Mouse (Mus musculus) limb, embryonic 10.5 days (tissue): ENCODE data around the gene Cog6. TPM values are rescaled to one million over a fixed set of nuclear protein-coding genes. Genes with fewer than 3 reads are reported as not detected.
A peak's percentile ranks its signal among the peaks of the same experiment; 100 is the strongest.
"Not testable (repeated sequence)": the region's sequence is repeated elsewhere in the genome, so short reads cannot be mapped to it uniquely, and the experiment has no call there.

Experiments used
- DNase-seq: peaks from one replicate; pipeline ENCODE4 v3.0.0-alpha.2; 2017; ENCODE audit warnings: low spot score
- H3K27ac ChIP-seq: fragments of 300-500 bp; sonication (generic); 2 replicates; pipeline ENCODE4 v1.5.1; 2016; ENCODE audit warnings: mild to moderate bottlenecking
- H3K27me3 ChIP-seq: fragments of 300-500 bp; sonication (generic); 2 replicates; pipeline ENCODE4 v1.6.1; 2016; ENCODE audit warnings: low read depth, mild to moderate bottlenecking; ENCODE audit not compliant: poor library complexity, severe bottlenecking
- H3K36me3 ChIP-seq: fragments of 300-500 bp; sonication (generic); 2 replicates; pipeline ENCODE4 v1.6.1; 2016; ENCODE audit warnings: mild to moderate bottlenecking, moderate library complexity
- H3K4me1 ChIP-seq: fragments of 300-500 bp; sonication (generic); 2 replicates; pipeline ENCODE4 v1.6.1; 2016
- H3K4me3 ChIP-seq: fragments of 300-500 bp; sonication (generic); 2 replicates; pipeline ENCODE4 v1.5.1; 2016; ENCODE audit warnings: mild to moderate bottlenecking, moderate library complexity
- H3K9me3 ChIP-seq: fragments of 300-500 bp; sonication (generic); replicated peaks from 2 replicates; pipeline ENCODE4 v1.6.1; 2016; ENCODE audit warnings: mild to moderate bottlenecking
- WGBS: fragments of 180-500 bp; shearing (Covaris S2); methylation state at CpG from one replicate; pipeline ENCODE4 v1.1.7; 2016; 5-methylcytosine and 5-hydroxymethylcytosine counted together
- polyA plus RNA-seq: library from polyadenylated mRNA; unstranded; fragments of >200 nt; fragmentation: Nextera tagmentation; extraction: Ambion mirVana; gene quantifications from 2 replicates; pipeline ENCODE4 v1.2.1, GENCODE M21; 2016

Cog6 gene
- polyA plus RNA-seq, 1 experiment from 2014 or later = 46.3 TPM

DNA sequence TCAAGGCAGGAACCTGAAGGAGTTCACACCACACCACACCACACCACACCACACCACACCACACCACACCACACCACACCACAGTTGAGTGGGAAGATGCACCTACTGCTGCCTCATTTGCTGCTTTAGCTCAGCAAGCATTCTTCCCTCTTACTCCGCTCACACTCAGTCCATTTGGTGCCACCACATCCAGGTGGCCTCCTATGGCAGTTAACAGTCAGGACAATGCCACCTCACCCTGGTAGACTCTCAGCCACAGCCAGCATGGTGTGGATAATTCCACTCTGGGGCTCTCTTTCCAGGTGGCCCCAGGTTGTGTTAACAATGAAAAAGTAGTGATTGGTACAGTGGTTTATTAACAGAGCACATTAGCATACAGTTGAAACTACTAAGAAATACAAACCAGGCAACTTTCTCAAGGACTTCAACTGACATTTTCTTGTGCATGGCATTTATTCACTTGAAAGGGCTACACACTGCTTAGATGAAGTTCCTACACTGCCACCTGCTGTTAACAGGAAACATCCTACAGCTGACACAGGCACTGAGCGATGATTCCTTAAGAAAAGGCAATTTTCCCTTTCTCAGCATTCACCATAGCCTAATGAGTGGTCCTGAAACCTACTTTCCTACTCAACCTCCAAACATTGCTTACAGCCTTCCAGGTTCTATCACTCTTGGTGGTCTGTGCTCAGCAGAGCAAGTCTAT, 12.5 kb downstream of the Cog6 start:
- H3K36me3 ChIP-seq = peaks cover 67% of the 10 kb centered on the region

DNA sequence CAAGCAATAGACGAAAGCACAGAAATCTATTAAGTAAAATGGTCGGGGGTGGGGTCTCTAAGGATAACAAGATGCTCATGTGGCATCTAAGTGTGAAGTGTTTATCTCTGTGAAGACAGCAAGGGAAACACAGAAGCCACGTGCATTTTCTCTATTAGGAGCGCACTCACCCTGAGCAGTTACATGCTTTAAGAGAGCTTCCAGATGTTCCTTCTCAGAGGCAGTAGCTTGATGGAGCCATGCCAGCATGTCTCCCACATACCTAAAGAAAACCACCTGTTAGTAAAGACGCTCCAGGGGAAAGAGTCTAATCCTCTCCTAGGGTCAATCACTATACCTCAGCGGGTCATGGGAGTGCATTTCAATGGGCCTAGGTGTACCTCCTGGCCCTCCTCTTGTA, 15.0 kb downstream of the Cog6 start:
- Histone ChIP-seq H3K4me3 (no peak overlapping the region), H3K36me3 (peaks cover 61% of the 10 kb centered on the region), H3K9me3 (no peaks in the 10 kb centered on the region), H3K27ac (no peak overlapping the region), H3K27me3 (no peaks in the 10 kb centered on the region), H3K4me1 (peaks cover 21% of the 10 kb centered on the region)
- 73% methylated on average over 6 of the region's 6 CpGs for WGBS
- no peak for DNase-seq

More for the DNA sequence above, 12.5 kb downstream of the Cog6 start:
- no peaks in the 10 kb centered on the region for H3K9me3 ChIP-seq
- no peak overlapping the region for H3K27ac ChIP-seq
- peaks cover 6% of the 10 kb centered on the region for H3K4me1 ChIP-seq
- no peaks in the 10 kb centered on the region for H3K27me3 ChIP-seq
- H3K4me3 ChIP-seq = no peak overlapping the region
- 72% methylated on average over 2 of the region's 2 CpGs for WGBS
- DNase-seq = peak; percentile 26

DNA sequence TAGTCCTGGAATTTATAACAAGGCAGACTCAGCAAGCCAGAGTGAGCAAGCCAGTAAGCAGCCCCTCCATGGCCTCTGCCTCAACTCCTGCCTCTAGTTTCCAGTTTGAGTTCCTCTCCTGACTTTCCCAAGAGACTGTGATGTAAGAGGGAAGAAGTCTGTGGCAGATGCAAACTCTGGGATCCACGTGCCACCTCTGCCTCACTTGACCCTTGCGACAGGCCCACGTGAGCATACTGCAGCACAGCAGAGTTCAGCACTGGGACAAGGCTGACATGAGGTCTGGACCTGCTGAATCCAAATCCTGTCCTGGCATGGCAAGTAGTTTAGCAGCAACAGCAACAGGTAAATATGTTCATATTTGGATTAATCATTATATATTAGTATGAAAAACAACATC, 17.0 kb downstream of the Cog6 start:
- Histone ChIP-seq H3K4me3 (no peak overlapping the region), H3K4me1 (peaks cover 21% of the 10 kb centered on the region), H3K36me3 (peaks cover 61% of the 10 kb centered on the region), H3K27ac (no peak overlapping the region), H3K9me3 (no peaks in the 10 kb centered on the region), H3K27me3 (no peaks in the 10 kb centered on the region)
- 75% methylated on average over 3 of the region's 3 CpGs for WGBS
- DNase-seq = peak; percentile 24

DNA sequence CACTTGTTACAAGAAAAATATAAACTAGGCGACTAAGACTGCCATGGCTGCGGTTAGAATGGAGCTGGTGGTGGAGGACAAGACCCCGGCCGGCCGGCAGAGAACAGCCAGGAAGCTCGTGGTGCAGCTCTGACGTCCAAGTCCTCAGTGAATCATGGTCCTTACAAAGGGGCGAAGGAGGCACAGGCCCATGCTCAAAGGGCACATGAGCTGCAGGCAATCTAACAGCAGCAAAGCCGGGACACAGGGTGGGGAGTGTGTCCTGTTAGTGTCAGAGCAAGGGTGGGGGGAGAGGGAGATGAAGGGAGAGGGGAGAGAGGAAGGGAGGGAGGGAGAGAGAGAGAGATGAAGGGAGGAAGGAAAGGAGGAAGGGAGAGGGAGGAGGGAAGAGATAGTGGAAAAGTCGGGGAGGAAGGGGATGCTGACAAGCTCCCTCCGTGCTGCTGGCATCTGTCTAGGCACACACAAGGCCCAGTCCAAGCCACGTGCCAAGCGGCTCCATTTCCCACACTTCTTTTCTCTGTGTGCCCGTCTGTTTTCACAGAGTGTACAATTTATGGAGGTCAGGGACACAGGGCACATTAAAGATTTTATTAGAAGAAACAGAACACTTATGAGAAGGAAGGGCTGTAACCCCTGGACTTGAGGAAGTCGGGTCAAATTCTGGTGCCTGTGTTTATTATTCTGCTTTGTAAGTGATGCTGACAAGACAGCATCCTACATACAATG, 17.9 kb downstream of the Cog6 start:
- WGBS = 60% methylated on average over 15 of the region's 15 CpGs
- Histone ChIP-seq H3K36me3 (peaks cover 59% of the 10 kb centered on the region), H3K4me1 (peaks cover 21% of the 10 kb centered on the region), H3K9me3 (no peaks in the 10 kb centered on the region), H3K27me3 (no peaks in the 10 kb centered on the region), H3K4me3 (no peak overlapping the region), H3K27ac (peak overlapping the region; percentile 72)
- DNase-seq = peak; percentile 35

DNA sequence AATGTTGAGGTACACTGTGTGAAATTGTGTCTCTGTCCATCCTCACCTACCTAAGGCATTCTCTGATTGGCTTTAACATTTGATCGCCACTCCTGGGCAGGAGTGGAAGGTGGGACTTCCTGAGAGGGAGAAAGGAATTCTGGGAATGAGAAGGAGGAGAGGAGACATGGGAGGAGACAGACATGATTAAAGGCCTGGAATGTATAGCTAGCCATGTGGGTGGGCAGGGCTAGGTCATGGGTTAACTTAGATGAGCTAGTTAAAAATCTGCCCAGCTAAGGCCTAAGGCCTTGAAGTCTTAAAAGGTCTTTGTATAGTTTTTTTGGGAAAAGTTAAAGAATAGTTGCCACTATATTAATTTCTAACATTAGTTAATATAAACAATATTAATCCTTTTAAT, 19.7 kb downstream of the Cog6 start:
- WGBS = 79% methylated on average over 1 of the region's 1 CpGs
- DNase-seq = peak; percentile 12
- Histone ChIP-seq H3K9me3 (no peaks in the 10 kb centered on the region), H3K36me3 (peaks cover 71% of the 10 kb centered on the region), H3K27ac (no peak overlapping the region), H3K4me3 (no peak overlapping the region), H3K4me1 (peaks cover 21% of the 10 kb centered on the region), H3K27me3 (no peaks in the 10 kb centered on the region)

DNA sequence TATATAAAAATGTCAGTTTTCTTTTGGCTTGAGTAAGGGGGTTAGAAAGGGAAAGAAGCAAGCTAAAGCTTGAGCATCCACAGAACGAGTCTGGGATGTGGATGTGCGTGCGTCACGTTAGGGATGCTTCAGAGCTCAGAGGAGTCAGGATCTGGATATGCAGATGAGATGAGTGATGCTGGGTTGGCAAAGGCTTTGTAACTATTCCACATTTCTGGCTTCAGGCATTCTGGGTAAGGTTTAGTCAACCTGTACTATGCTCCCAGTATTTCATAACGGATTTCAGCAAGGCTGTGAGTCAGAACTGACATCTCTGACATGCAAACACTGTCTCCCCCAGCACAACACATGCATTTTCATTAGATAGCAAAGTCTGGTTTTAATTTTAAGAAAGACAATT, 20.4 kb downstream of the Cog6 start:
- Histone ChIP-seq H3K9me3 (no peaks in the 10 kb centered on the region), H3K4me3 (no peak overlapping the region), H3K27me3 (no peaks in the 10 kb centered on the region), H3K27ac (no peak overlapping the region), H3K4me1 (peaks cover 21% of the 10 kb centered on the region), H3K36me3 (peaks cover 68% of the 10 kb centered on the region)
- no peak for DNase-seq
- WGBS = 92% methylated on average over 5 of the region's 5 CpGs

DNA sequence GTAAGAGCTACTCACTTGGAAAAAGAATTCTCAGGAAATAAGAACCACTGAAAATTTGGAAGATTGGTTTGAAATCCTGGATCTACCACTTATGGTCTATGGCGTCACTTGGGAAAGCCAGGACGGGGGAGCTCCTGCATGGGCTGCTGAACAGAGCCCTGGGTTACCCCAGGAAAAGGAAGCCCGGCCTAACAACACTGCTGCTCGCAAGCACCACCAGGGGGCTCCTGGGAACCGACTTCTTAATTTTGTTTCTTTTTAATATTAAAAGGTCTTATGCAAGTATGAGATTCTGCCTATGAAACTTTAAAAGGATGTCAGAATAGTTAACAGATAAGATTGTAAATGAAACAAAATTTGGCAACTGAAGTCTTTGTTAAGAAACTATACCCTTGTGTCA, 22.4 kb downstream of the Cog6 start:
- no peak overlapping the region for H3K27ac ChIP-seq
- no peaks in the 10 kb centered on the region for H3K27me3 ChIP-seq
- H3K4me3 ChIP-seq = no peak overlapping the region
- H3K36me3 ChIP-seq = peaks cover 61% of the 10 kb centered on the region
- WGBS = 80% methylated on average over 5 of the region's 5 CpGs
- peaks cover 15% of the 10 kb centered on the region for H3K4me1 ChIP-seq
- H3K9me3 ChIP-seq = no peaks in the 10 kb centered on the region
- DNase-seq = peak; percentile 3

DNA sequence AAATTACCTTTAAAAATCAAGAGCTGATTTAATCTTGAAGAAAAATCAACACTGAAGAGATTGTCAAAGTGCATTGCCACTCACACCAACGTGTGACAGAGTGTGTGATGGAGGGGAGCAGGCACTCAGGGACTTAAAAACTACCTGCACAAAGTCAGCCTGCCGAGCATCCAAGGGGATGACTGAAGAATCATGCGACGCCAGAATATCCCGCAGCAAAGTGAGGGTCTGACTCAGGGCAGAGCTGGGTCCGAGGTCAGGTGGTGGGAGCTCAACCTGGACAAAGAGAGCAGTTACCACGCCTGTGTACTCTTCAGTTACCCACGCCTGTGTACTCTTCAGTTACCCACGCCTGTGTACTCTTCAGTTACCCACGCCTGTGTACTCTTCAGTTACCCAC, 23.7 kb downstream of the Cog6 start:
- no peaks in the 10 kb centered on the region for H3K9me3 ChIP-seq
- no peak overlapping the region for H3K27ac ChIP-seq
- peak; percentile 19 for DNase-seq
- no peaks in the 10 kb centered on the region for H3K27me3 ChIP-seq
- no peak overlapping the region for H3K4me3 ChIP-seq
- WGBS = 91% methylated on average over 10 of the region's 10 CpGs
- 0 out of 2 replicates have a peak, but pooled peaks cover 4% of the 10 kb centered on the region for H3K4me1 ChIP-seq
- peaks cover 67% of the 10 kb centered on the region for H3K36me3 ChIP-seq

DNA sequence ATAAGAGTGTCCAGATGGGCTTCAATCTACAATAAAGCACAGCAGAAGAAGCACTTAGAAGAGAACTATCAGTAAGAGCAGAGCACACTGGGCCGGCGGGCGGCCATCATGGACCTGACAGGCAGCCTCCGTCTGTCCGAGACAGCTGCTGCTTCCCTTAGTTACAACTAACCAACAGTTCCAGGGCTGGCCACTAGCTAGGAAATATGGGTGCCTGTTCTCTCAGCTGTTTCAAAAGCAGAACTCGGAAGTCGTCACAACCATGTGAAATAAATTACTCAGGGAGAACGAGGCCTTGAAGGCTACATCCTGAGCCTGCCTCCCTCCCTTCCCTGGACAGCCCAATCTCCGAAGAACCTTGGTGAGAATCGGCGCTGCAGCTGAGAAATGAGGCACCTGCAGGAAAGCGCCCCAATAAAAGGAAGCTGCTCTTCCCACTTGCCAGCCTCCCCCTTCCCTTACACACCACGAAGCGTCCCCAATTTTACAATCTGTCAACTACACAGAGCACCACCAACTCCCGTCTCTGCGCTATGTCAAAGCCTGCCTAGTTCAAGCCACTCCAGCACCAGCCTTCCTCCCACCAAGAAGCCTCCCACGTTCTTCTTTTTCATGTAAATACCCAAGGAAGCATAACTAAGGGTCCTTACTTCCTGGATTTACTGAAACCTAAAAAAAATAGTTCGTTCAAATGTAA, 26.8 kb downstream of the Cog6 start:
- no peak overlapping the region for H3K4me3 ChIP-seq
- WGBS = 59% methylated on average over 18 of the region's 18 CpGs
- H3K4me1 ChIP-seq = no peaks in the 10 kb centered on the region
- H3K27ac ChIP-seq = no peak overlapping the region
- DNase-seq = peak; percentile 28
- H3K36me3 ChIP-seq = peaks cover 74% of the 10 kb centered on the region
- H3K27me3 ChIP-seq = no peaks in the 10 kb centered on the region
- no peaks in the 10 kb centered on the region for H3K9me3 ChIP-seq

DNA sequence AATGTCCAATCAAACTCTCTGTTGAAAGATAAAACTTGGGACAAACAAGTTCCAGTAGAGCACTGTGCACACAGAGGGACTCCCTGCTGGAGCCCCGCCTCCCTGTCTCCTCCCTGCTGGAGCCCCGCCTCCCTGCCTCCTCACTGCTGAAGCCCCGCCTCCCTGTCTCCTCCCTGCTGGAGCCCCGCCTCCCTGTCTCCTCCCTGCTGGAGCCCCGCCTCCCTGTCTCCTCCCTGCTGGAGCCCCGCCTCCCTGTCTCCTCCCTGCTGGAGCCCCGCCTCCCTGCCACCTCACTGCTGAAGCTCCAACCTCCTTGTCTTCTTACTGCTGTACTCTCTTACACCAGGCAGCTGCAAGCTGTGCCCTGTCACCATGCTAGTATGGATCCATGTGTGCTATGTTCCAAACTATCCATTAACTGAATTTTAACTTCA, 31.5 kb downstream of the Cog6 start:
- not testable (repeated sequence) for H3K9me3 ChIP-seq, H3K27ac ChIP-seq, H3K27me3 ChIP-seq, DNase-seq, H3K4me1 ChIP-seq, H3K4me3 ChIP-seq
- H3K36me3 ChIP-seq = peaks cover 69% of the 10 kb centered on the region
- WGBS = 32% methylated on average over 7 of the region's 7 CpGs

DNA sequence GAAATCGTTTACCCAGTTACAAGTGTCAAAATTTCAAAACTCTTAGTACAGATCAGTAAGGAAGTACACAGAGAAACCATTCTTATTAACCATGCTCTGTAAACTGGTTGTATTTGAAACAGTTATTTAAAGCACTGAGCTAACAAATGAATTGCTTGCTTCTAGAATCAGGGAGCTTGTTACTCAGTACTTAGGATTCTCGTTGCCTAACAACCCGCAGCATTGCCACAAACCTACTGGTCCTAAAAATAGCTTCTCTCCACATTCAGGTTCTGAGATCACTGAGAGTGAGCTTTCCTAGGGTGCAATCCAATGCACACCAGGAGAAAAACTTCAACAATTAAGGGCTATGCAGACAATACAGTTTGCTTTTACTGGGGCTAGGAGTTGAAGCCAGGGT, 33.3 kb downstream of the Cog6 start:
- no peaks in the 10 kb centered on the region for H3K27me3 ChIP-seq
- WGBS = 90% methylated on average over 3 of the region's 3 CpGs
- no peak overlapping the region for H3K4me3 ChIP-seq
- H3K9me3 ChIP-seq = no peaks in the 10 kb centered on the region
- H3K36me3 ChIP-seq = peaks cover 61% of the 10 kb centered on the region
- H3K27ac ChIP-seq = no peak overlapping the region
- no peak for DNase-seq
- H3K4me1 ChIP-seq = no peaks in the 10 kb centered on the region

DNA sequence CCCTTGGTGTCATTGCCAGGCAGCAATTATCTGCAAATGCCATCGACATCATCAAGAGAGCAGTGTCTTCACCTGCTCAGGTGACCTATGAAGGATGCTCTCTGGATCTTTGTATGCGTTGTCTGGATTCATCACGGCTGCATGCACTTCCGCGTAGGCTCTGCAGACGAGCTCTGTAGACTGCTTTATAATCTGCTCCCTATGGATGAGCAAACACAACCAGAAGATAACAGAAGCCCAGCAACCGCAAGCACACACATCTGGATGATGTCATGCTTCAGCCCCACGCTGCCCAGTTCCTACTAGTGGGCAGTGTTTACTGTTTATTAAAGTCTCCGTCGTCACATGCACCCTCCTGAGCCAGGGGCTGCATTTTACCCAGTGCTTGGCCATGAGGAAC, 34.0 kb downstream of the Cog6 start:
- H3K9me3 ChIP-seq = no peaks in the 10 kb centered on the region
- 93% methylated on average over 10 of the region's 10 CpGs for WGBS
- H3K4me3 ChIP-seq = no peak overlapping the region
- no peaks in the 10 kb centered on the region for H3K4me1 ChIP-seq
- no peak overlapping the region for H3K27ac ChIP-seq
- H3K27me3 ChIP-seq = no peaks in the 10 kb centered on the region
- H3K36me3 ChIP-seq = peaks cover 54% of the 10 kb centered on the region
- no peak for DNase-seq
